Mouse (Mus musculus): ENCODE data around the gene Tacc3. TPM values are rescaled to one million over a fixed set of nuclear protein-coding genes. Genes with fewer than 3 reads are reported as not detected.

Tacc3 gene
- polyA plus RNA-seq, 1 experiment from 2014 or later, result 265 TPM

- 0 out of 2 replicates have a peak overlapping the region, but pooled peaks have one; percentile 56 for H3K27ac ChIP-seq
- no peaks in the 10 kb centered on the region for H3K36me3 ChIP-seq (replicated peaks)
- H3K4me3 ChIP-seq (replicated peaks), result no peak overlapping the region
- H3K9ac ChIP-seq, result no peak overlapping the region
- H3K27me3 ChIP-seq, result peaks cover 82% of the 10 kb centered on the region
- H3K4me2 ChIP-seq, result no peak overlapping the region
- WGBS, result 48% methylated on average over 13 of the region's 13 CpGs
- H3K9me3 ChIP-seq, result no peaks in the 10 kb centered on the region
- no peak for ATAC-seq (ENCODE audit: low FRiP score)
- H3K4me1 ChIP-seq, result peaks cover 95% of the 10 kb centered on the region
Observed at GRCm38 (mm10) chr5:33700010-33700409, 42.1 kb downstream of the Tacc3 start.

DNA sequence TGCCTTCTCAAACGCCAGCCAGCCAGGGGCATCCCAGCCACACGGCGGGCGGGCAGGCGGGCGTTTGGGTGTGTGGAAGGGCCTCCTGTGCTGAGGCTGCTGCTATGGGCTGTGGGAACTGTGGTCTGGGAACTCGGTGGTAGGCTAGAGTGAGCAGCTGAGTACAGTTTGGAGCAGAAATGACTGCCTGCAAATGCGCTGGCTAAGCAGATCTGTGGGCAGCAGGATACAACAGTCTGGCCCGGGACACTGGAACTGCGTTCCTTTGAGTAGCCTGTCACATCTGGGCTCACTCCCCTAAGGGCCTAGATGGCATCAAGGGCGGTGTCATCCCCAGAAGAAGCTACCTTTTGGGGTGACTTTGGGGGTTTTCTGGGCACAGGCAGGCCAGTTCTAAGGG is 43.9 kb downstream of the Tacc3 start:
- 88% methylated on average over 11 of the region's 11 CpGs for WGBS
- Histone ChIP-seq H3K36me3 (replicated peaks) (no peaks in the 10 kb centered on the region), H3K27ac (peak overlapping the region; percentile 50; the same call in 1 of the 2 replicates), H3K9ac (no peak overlapping the region), H3K4me3 (replicated peaks) (no peak overlapping the region), H3K4me1 (peaks cover 95% of the 10 kb centered on the region), H3K4me2 (no peak overlapping the region), H3K27me3 (peaks cover 77% of the 10 kb centered on the region), H3K9me3 (no peaks in the 10 kb centered on the region)
- ATAC-seq (ENCODE audit: low FRiP score), result no peak

GRCm38 (mm10) chr5:33703999-33704398 is 46.1 kb downstream of the Tacc3 start:
- H3K27me3 ChIP-seq, result peaks cover 61% of the 10 kb centered on the region
- H3K4me3 ChIP-seq (replicated peaks), result no peak overlapping the region

DNA sequence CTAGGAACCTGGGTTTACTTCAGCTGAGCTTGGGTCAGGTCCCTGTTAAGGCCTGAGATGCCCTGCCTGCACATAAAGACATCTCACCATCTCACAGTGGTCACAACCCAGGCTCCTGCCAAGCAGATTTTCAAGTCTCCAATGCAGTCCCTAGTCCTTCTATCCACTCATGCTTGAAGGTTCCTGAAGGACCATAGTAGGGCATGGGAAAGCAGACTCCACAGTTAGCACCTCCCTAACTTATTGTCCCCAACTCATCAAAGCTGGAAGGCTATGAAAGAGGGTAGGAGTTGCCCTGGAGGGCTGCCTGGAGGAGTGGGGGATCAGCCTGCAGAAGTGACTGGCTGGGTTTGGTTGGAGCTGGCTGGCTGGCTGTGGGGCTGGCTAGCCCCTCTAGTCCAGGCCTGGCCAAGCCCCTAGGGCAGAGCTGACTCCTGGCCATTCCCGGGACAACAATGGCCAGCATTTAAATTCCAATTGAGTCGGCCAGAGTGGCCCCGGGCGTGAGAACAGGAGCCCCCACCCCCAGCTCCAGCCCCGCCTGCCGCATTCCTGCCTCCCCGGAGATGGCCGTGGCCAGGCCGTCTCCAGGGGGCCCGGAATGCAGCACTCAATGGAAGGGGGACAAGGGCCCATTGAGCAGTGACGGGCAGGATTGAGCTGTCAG is 47.1 kb downstream of the Tacc3 start:
- peaks cover 67% of the 10 kb centered on the region for H3K4me1 ChIP-seq

More at GRCm38 (mm10) chr5:33703999-33704398, 46.1 kb downstream of the Tacc3 start:
- Histone ChIP-seq H3K4me1 (peaks cover 76% of the 10 kb centered on the region), H3K4me2 (peak overlapping the region; percentile 22; the same call in 1 of the 2 replicates), H3K36me3 (replicated peaks) (no peaks in the 10 kb centered on the region), H3K27ac (peak overlapping the region; percentile 86), H3K9ac (peak overlapping the region; percentile 29), H3K9me3 (no peaks in the 10 kb centered on the region)
- ATAC-seq (ENCODE audit: low FRiP score), result peak; percentile 27; the same call in 1 of the 2 replicates
- WGBS, result 15% methylated on average over 8 of the region's 8 CpGs

DNA sequence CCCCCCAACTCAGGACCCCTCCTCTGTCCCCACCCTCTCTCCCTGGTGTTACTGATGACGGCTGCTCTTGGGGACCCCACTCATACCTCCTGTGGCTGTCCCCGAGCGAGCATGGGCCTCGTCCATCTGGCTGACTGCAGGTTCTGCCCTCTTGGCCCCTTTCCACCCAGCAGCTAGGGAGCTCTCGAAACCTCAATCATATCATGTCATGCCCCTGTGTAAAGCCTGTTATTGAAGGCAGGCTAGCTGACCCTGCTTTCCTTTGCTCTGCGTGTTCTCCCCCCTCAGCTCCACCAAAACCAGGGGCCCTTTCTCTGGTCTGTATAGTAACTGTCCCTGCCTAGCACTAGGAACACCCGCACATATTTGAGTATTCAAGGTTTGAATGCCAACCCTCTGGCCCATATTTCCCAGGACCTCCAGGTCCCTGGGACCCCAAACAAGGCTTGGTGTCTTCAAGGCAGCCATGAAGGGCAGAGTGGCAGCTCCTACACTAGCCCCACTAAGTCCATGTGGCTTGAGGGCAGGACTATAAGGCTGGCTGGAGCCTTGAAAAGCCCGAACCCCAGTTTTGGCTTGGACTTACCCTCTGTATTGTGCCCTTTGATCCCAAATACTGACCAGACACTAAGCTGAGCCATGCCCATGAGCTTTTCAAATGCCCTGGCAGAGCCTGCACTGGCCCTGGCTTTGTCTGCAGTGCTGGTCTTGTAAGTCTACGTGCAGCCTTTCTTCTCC is 47.9 kb downstream of the Tacc3 start:
- Histone ChIP-seq H3K27me3 (peaks cover 48% of the 10 kb centered on the region), H3K4me1 (peaks cover 60% of the 10 kb centered on the region), H3K4me3 (replicated peaks) (no peak overlapping the region), H3K9ac (0 out of 2 replicates have a peak overlapping the region, but pooled peaks have one; percentile 25), H3K4me2 (peak overlapping the region; percentile 25), H3K9me3 (no peaks in the 10 kb centered on the region), H3K36me3 (replicated peaks) (no peaks in the 10 kb centered on the region), H3K27ac (peak overlapping the region; percentile 86)
- no peak; the same call in 1 of the 2 replicates for ATAC-seq (ENCODE audit: low FRiP score)
- WGBS, result 15% methylated on average over 9 of the region's 9 CpGs

More for the DNA sequence above, 47.1 kb downstream of the Tacc3 start:
- H3K27me3 ChIP-seq, result peaks cover 51% of the 10 kb centered on the region
- H3K4me3 ChIP-seq (replicated peaks), result no peak overlapping the region
- WGBS, result 0% methylated on average over 11 of the region's 11 CpGs
- H3K36me3 ChIP-seq (replicated peaks), result no peaks in the 10 kb centered on the region
- peak overlapping the region; percentile 25 for H3K4me2 ChIP-seq
- H3K27ac ChIP-seq, result peak overlapping the region; percentile 86
- H3K9me3 ChIP-seq, result no peaks in the 10 kb centered on the region
- no peak overlapping the region for H3K9ac ChIP-seq
- peak; percentile 85 for ATAC-seq (ENCODE audit: low FRiP score)

- H3K4me2 ChIP-seq, result peak overlapping the region; percentile 25; the same call in 1 of the 2 replicates
- no peak for ATAC-seq (ENCODE audit: low FRiP score)
- no peaks in the 10 kb centered on the region for H3K9me3 ChIP-seq
- WGBS, result 83% methylated on average over 1 of the region's 1 CpGs
- peak overlapping the region; percentile 86 for H3K27ac ChIP-seq
- H3K4me3 ChIP-seq (replicated peaks), result no peak overlapping the region
- 0 out of 2 replicates have a peak overlapping the region, but pooled peaks have one; percentile 25 for H3K9ac ChIP-seq
- H3K27me3 ChIP-seq, result peaks cover 43% of the 10 kb centered on the region
- H3K36me3 ChIP-seq (replicated peaks), result no peaks in the 10 kb centered on the region
- H3K4me1 ChIP-seq, result peaks cover 55% of the 10 kb centered on the region
Observed at GRCm38 (mm10) chr5:33706350-33706629, 48.4 kb downstream of the Tacc3 start.

DNA sequence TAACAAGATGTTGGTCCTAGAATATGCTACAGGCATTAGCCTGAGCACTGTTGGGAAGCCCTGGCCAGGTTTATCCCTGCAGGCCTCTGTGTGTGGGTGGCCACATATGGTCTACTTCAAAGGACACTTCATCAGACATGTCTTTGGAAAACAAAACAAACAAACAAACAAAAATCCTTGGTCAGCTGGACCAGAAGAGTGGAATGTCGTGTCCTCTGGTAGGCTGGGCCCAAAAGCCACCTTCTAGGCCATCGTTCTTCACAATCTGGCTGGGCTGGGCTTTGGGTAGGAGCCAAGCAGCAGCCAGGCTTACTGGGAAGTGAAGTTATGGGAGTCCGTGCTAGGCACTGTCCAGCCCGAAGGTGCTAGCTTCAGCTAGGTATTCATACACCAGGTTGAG is 49.2 kb downstream of the Tacc3 start:
- H3K9me3 ChIP-seq, result no peaks in the 10 kb centered on the region
- H3K27me3 ChIP-seq, result peaks cover 34% of the 10 kb centered on the region
- no peak overlapping the region for H3K27ac ChIP-seq
- H3K36me3 ChIP-seq (replicated peaks), result no peaks in the 10 kb centered on the region
- H3K4me3 ChIP-seq (replicated peaks), result no peak overlapping the region
- no peak overlapping the region for H3K9ac ChIP-seq
- H3K4me2 ChIP-seq, result no peak overlapping the region
- WGBS, result 83% methylated on average over 4 of the region's 4 CpGs
- ATAC-seq (ENCODE audit: low FRiP score), result no peak
- H3K4me1 ChIP-seq, result peaks cover 49% of the 10 kb centered on the region

GRCm38 (mm10) chr5:33709037-33709436 is 51.1 kb downstream of the Tacc3 start:
- no peak overlapping the region for H3K4me3 ChIP-seq (replicated peaks)
- H3K36me3 ChIP-seq (replicated peaks), result no peaks in the 10 kb centered on the region
- H3K4me1 ChIP-seq, result peaks cover 32% of the 10 kb centered on the region
- H3K4me2 ChIP-seq, result no peak overlapping the region
- no peak for ATAC-seq (ENCODE audit: low FRiP score)
- peaks cover 16% of the 10 kb centered on the region; the same call in 1 of the 2 replicates for H3K27me3 ChIP-seq
- H3K27ac ChIP-seq, result 0 out of 2 replicates have a peak overlapping the region, but pooled peaks have one; percentile 42
- no peak overlapping the region for H3K9ac ChIP-seq
- H3K9me3 ChIP-seq, result no peaks in the 10 kb centered on the region
- WGBS, result 30% methylated on average over 2 of the region's 2 CpGs

- Histone ChIP-seq H3K4me2 (no peak overlapping the region), H3K4me3 (replicated peaks) (no peak overlapping the region), H3K4me1 (peaks cover 20% of the 10 kb centered on the region), H3K9me3 (no peaks in the 10 kb centered on the region), H3K27me3 (peaks cover 24% of the 10 kb centered on the region), H3K9ac (no peak overlapping the region), H3K36me3 (replicated peaks) (no peaks in the 10 kb centered on the region), H3K27ac (no peak overlapping the region)
- no peak for ATAC-seq (ENCODE audit: low FRiP score)
- WGBS, result 83% methylated on average over 2 of the region's 2 CpGs
Observed at GRCm38 (mm10) chr5:33712550-33712949, 54.6 kb downstream of the Tacc3 start.

DNA sequence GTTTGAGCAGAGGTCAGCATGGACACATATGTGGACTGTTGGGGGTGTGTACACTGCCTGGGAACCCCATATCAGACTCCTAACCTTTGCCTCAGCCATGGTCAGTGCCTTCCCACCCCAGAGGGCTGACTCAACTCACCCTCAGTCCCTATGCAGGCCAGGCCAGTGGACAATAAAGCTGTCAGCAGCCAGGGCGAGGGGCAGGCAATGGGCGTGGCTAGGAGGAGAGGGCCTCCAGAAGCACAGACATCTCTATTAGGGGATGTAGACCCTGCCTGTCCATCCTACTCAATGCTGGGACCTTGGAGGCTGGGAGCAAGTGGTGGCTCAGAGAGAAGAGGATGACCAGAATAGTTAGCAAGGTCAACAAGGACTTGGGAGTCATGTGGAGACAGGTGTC is 57.3 kb downstream of the Tacc3 start:
- Histone ChIP-seq H3K4me3 (replicated peaks) (no peak overlapping the region), H3K36me3 (replicated peaks) (no peaks in the 10 kb centered on the region), H3K4me1 (peaks cover 32% of the 10 kb centered on the region), H3K9me3 (no peaks in the 10 kb centered on the region), H3K9ac (no peak overlapping the region), H3K27ac (no peak overlapping the region), H3K4me2 (no peak overlapping the region), H3K27me3 (peaks cover 43% of the 10 kb centered on the region)
- no peak for ATAC-seq (ENCODE audit: low FRiP score)
- 50% methylated on average over 2 of the region's 2 CpGs for WGBS

DNA sequence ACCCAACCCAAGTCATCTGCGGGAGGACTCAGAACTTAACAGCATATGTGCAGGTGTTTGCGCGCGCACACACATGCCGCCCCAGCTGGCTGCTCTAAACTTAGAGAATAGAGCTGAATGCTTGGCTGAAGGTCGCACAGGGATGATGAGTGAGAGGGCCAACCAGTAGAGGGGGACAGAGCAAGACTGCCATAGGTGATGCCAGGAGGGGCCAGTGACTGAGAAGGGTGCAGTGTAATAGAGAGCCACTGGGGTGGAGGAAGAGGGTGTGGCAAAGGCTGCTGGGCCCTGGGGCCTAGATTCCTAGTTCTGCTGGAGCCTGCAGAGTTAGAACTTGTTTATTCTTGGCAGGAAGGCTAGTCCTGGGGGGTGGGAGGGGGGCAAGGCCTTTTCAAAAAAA is 58.5 kb downstream of the Tacc3 start:
- Histone ChIP-seq H3K4me2 (no peak overlapping the region), H3K9ac (no peak overlapping the region), H3K9me3 (no peaks in the 10 kb centered on the region), H3K27ac (no peak overlapping the region), H3K4me3 (replicated peaks) (no peak overlapping the region), H3K4me1 (peaks cover 45% of the 10 kb centered on the region), H3K36me3 (replicated peaks) (no peaks in the 10 kb centered on the region), H3K27me3 (peaks cover 52% of the 10 kb centered on the region)
- 76% methylated on average over 6 of the region's 6 CpGs for WGBS
- ATAC-seq (ENCODE audit: low FRiP score), result no peak

- Histone ChIP-seq H3K9ac (no peak overlapping the region), H3K9me3 (no peaks in the 10 kb centered on the region), H3K4me2 (no peak overlapping the region), H3K27ac (no peak overlapping the region), H3K4me1 (peaks cover 62% of the 10 kb centered on the region), H3K4me3 (replicated peaks) (no peak overlapping the region), H3K27me3 (peaks cover 64% of the 10 kb centered on the region), H3K36me3 (replicated peaks) (no peaks in the 10 kb centered on the region)
- 71% methylated on average over 5 of the region's 5 CpGs for WGBS
- ATAC-seq (ENCODE audit: low FRiP score), result no peak
Observed at GRCm38 (mm10) chr5:33718460-33718859, 60.5 kb downstream of the Tacc3 start.

Data from forebrain, embryonic 12.5 days (tissue).